Mouse (Mus musculus) heart, embryonic 10.5 days (tissue): ENCODE measurements around the gene Hoxa5. TPM values are rescaled to one million over a fixed set of nuclear protein-coding genes. Genes with fewer than 3 reads are reported as not detected.

Experiments used
- DNase-seq: peaks from one replicate; pipeline ENCODE4 v3.0.0-alpha.2; 2017; ENCODE audit warnings: low spot score
- H3K27ac ChIP-seq: fragments of 300-500 bp; sonication (generic); 2 replicates; pipeline ENCODE4 v1.5.1; 2016; ENCODE audit warnings: mild to moderate bottlenecking
- H3K27me3 ChIP-seq: fragments of 300-500 bp; sonication (generic); 2 replicates; pipeline ENCODE4 v1.6.1; 2016; ENCODE audit warnings: mild to moderate bottlenecking; ENCODE audit not compliant: poor library complexity, insufficient read depth, severe bottlenecking
- H3K36me3 ChIP-seq: fragments of 300-500 bp; sonication (generic); 2 replicates; pipeline ENCODE4 v1.6.1; 2016; ENCODE audit warnings: mild to moderate bottlenecking, moderate library complexity
- H3K4me1 ChIP-seq: fragments of 300-500 bp; sonication (generic); 2 replicates; pipeline ENCODE4 v1.6.1; 2016; ENCODE audit warnings: mild to moderate bottlenecking
- H3K4me3 ChIP-seq: fragments of 300-500 bp; sonication (generic); 2 replicates; pipeline ENCODE4 v1.5.1; 2016; ENCODE audit warnings: mild to moderate bottlenecking, moderate library complexity
- H3K9me3 ChIP-seq: fragments of 300-500 bp; sonication (generic); 2 replicates; pipeline ENCODE4 v1.6.1; 2016; ENCODE audit warnings: mild to moderate bottlenecking, moderate library complexity
- WGBS: fragments of 180-500 bp; shearing (Covaris S2); methylation state at CpG from one replicate; pipeline ENCODE4 v1.1.7; 2016; 5-methylcytosine and 5-hydroxymethylcytosine counted together
- polyA plus RNA-seq: library from polyadenylated mRNA; unstranded; fragments of >200 nt; fragmentation: Nextera tagmentation; extraction: Ambion mirVana; gene quantifications from 2 replicates; pipeline ENCODE4 v1.2.1, GENCODE M21; 2016

The Hoxa5 gene
- polyA plus RNA-seq, 1 experiment from 2014 or later, result 6.0 TPM

- peaks cover 56% of the 10 kb centered on the region for H3K4me1 ChIP-seq
- peak overlapping the region; percentile 89; the same call in 1 of the 2 replicates for H3K27ac ChIP-seq
- H3K36me3 ChIP-seq, result no peaks in the 10 kb centered on the region
- peak overlapping the region; percentile 89 for H3K4me3 ChIP-seq
- peaks cover 97% of the 10 kb centered on the region for H3K27me3 ChIP-seq
- peak; percentile 45 for DNase-seq
- no peaks in the 10 kb centered on the region for H3K9me3 ChIP-seq
- WGBS, result 15% methylated on average over 8 of the region's 8 CpGs
Observed at GRCm38 (mm10) chr6:52161336-52162092, 42.9 kb downstream of the Hoxa5 start.

GRCm38 (mm10) chr6:52160511-52161335, 43.7 kb downstream of the Hoxa5 start:
- H3K27ac ChIP-seq, result peak overlapping the region; percentile 89
- WGBS, result 4% methylated on average over 30 of the region's 30 CpGs
- H3K4me1 ChIP-seq, result peaks cover 55% of the 10 kb centered on the region
- no peaks in the 10 kb centered on the region for H3K36me3 ChIP-seq
- no peaks in the 10 kb centered on the region for H3K9me3 ChIP-seq
- peaks cover 97% of the 10 kb centered on the region for H3K27me3 ChIP-seq
- peak; percentile 80 for DNase-seq
- H3K4me3 ChIP-seq, result peak overlapping the region; percentile 89

GRCm38 (mm10) chr6:52159979-52160378, 44.4 kb downstream of the Hoxa5 start:
- Histone ChIP-seq H3K9me3 (no peaks in the 10 kb centered on the region), H3K36me3 (no peaks in the 10 kb centered on the region), H3K4me1 (peaks cover 52% of the 10 kb centered on the region), H3K27me3 (peaks cover 97% of the 10 kb centered on the region), H3K27ac (peak overlapping the region; percentile 89), H3K4me3 (peak overlapping the region; percentile 89)
- peak; percentile 71 for DNase-seq
- WGBS, result 7% methylated on average over 9 of the region's 9 CpGs

- DNase-seq, result peak; percentile 78
- Histone ChIP-seq H3K4me1 (peaks cover 50% of the 10 kb centered on the region), H3K36me3 (no peaks in the 10 kb centered on the region), H3K4me3 (peak overlapping the region; percentile 89), H3K9me3 (no peaks in the 10 kb centered on the region), H3K27me3 (peaks cover 98% of the 10 kb centered on the region), H3K27ac (peak overlapping the region; percentile 89)
- 4% methylated on average over 12 of the region's 12 CpGs for WGBS
Observed at GRCm38 (mm10) chr6:52159164-52159761, 45.1 kb downstream of the Hoxa5 start.

GRCm38 (mm10) chr6:52158276-52159051, 45.9 kb downstream of the Hoxa5 start, which contains the start of gene Hoxa1:
Gene Hoxa1 (minus strand): TSS chr6:52158317.
- under 1% methylated on average over 54 of the region's 55 CpGs for WGBS
- peak; percentile 91 for DNase-seq
- H3K9me3 ChIP-seq, result no peaks in the 10 kb centered on the region
- H3K4me3 ChIP-seq, result peak within 1 kb of the TSS; percentile 89
- H3K27me3 ChIP-seq, result peaks cover 98% of the 10 kb centered on the region
- peaks cover 42% of the 10 kb centered on the region for H3K4me1 ChIP-seq
- no peaks in the 10 kb centered on the region for H3K36me3 ChIP-seq
- peak within 1 kb of the TSS; percentile 89 for H3K27ac ChIP-seq

- Histone ChIP-seq H3K36me3 (no peaks in the 10 kb centered on the region), H3K4me3 (peak overlapping the region; percentile 89), H3K27ac (peak overlapping the region; percentile 29; the same call in 1 of the 2 replicates), H3K4me1 (peaks cover 42% of the 10 kb centered on the region), H3K27me3 (peaks cover 98% of the 10 kb centered on the region), H3K9me3 (no peaks in the 10 kb centered on the region)
- 1% methylated on average over 32 of the region's 32 CpGs for WGBS
- no peak for DNase-seq
Observed at GRCm38 (mm10) chr6:52157466-52158275, 46.7 kb downstream of the Hoxa5 start.

- peaks cover 42% of the 10 kb centered on the region for H3K4me1 ChIP-seq
- H3K9me3 ChIP-seq, result no peaks in the 10 kb centered on the region
- H3K27ac ChIP-seq, result no peak overlapping the region
- no peak for DNase-seq
- WGBS, result 1% methylated on average over 20 of the region's 20 CpGs
- peak overlapping the region; percentile 89 for H3K4me3 ChIP-seq
- H3K36me3 ChIP-seq, result no peaks in the 10 kb centered on the region
- peaks cover 100% of the 10 kb centered on the region for H3K27me3 ChIP-seq
Observed at GRCm38 (mm10) chr6:52156551-52157200, 47.7 kb downstream of the Hoxa5 start.

- no peak overlapping the region for H3K27ac ChIP-seq
- no peaks in the 10 kb centered on the region for H3K9me3 ChIP-seq
- H3K4me3 ChIP-seq, result no peak overlapping the region
- H3K36me3 ChIP-seq, result no peaks in the 10 kb centered on the region
- peaks cover 42% of the 10 kb centered on the region for H3K4me1 ChIP-seq
- no peak for DNase-seq
- WGBS, result 57% methylated on average over 3 of the region's 3 CpGs
- peaks cover 100% of the 10 kb centered on the region for H3K27me3 ChIP-seq
Observed at GRCm38 (mm10) chr6:52155471-52155870, 48.9 kb downstream of the Hoxa5 start.

- Histone ChIP-seq H3K9me3 (no peaks in the 10 kb centered on the region), H3K4me3 (no peak overlapping the region), H3K4me1 (peaks cover 31% of the 10 kb centered on the region), H3K36me3 (no peaks in the 10 kb centered on the region), H3K27me3 (peaks cover 100% of the 10 kb centered on the region), H3K27ac (no peak overlapping the region)
- peak; percentile 59 for DNase-seq
- WGBS, result 17% methylated on average over 5 of the region's 5 CpGs
Observed at GRCm38 (mm10) chr6:52154044-52154443, 50.3 kb downstream of the Hoxa5 start.

- Histone ChIP-seq H3K9me3 (no peaks in the 10 kb centered on the region), H3K4me1 (peaks cover 23% of the 10 kb centered on the region), H3K27ac (no peak overlapping the region), H3K36me3 (no peaks in the 10 kb centered on the region), H3K4me3 (no peak overlapping the region), H3K27me3 (peaks cover 92% of the 10 kb centered on the region)
- no peak for DNase-seq
- WGBS, result 2% methylated on average over 6 of the region's 6 CpGs
Observed at GRCm38 (mm10) chr6:52153270-52153669, 51.1 kb downstream of the Hoxa5 start.
